8 mouse cellular contexts compared by ENCODE assay signal in the genomic region with DNA sequence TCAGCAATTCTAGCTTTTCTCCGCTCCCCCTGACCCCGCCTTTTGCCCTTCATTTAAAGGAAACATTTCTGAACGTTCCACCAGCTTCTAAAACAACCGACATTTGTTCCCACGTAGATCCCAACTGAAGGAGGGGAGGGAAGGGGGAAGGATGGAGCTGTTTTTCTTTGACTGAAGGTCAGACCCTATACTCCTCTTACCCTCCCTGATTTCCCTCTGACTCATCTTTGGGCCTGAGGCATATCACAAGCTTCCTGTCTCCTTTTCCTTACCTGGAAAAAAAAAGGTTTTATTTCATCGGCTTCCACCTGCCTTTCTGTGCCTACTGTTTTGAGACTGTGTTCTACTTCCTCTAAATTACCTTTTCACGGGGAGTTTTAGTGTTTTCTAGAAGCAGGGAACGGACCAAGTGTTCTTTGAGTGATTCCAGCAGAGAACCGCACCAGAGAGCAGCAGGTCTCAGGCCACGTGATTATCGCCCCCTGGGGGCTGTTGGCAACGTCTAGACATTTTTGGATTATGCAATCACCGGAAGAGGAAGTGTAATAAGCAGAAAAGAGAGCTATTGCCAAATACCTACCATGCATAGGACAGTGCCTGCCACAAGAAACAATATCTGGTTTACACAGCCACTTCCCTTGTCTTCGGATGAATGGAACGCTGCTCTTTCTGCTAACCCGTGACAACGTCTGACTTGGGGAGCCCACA.
A peak's percentile ranks its signal among the peaks of the same experiment; 100 is the strongest.
DNase-seq lines count a peak whose midpoint lies in the region; ATAC-seq and TF ChIP-seq lines count a peak whose summit lies in the region.

No protein-coding gene starts in this region.

- H3K9ac ChIP-seq in heart, embryonic 16.5 days (ENCODE audit: low read length), result no peak overlapping the region
- H3K9ac ChIP-seq in forebrain, embryonic 16.5 days (replicated peaks; ENCODE audit: low read depth, low read length), result no peak overlapping the region

- TF ChIP-seq POLR2A in testis, adult 2 months (IDR thresholded peaks at IDR 0.05; ENCODE audit: control insufficient read depth, low read depth, low read length), result no peak

- H3K9me3 ChIP-seq in heart, embryonic 16.5 days (replicated peaks; ENCODE audit: control insufficient read depth, low read length), result no peaks in the 10 kb centered on the region
- no peaks in the 10 kb centered on the region for H3K9me3 ChIP-seq in forebrain, embryonic 16.5 days (ENCODE audit: control insufficient read depth, low read length)

- H3K36me3 ChIP-seq in heart, embryonic 16.5 days (ENCODE audit: control insufficient read depth, insufficient read depth), result no peaks in the 10 kb centered on the region
- H3K36me3 ChIP-seq in testis, adult 2 months (ENCODE audit: control insufficient read depth, insufficient read depth, low read length), result no peaks in the 10 kb centered on the region
- H3K36me3 ChIP-seq in forebrain, embryonic 16.5 days (ENCODE audit: control insufficient read depth, insufficient read depth), result no peaks in the 10 kb centered on the region

- no peak overlapping the region for H3K27ac ChIP-seq in heart, embryonic 16.5 days (ENCODE audit: low read length)
- H3K27ac ChIP-seq in testis, adult 2 months (ENCODE audit: control insufficient read depth, insufficient read depth, low read depth, low read length), result peak overlapping the region; percentile 52
- H3K27ac ChIP-seq in forebrain, embryonic 16.5 days (ENCODE audit: low read length), result no peak overlapping the region

- 38% methylated on average over 17 of the region's 17 CpGs for WGBS in heart, embryonic 16.5 days
- WGBS in forebrain, embryonic 16.5 days, result 43% methylated on average over 17 of the region's 17 CpGs

- DNase-seq in 3T3-L1 (ENCODE audit: low read depth, low spot score), result peak; percentile 71
- DNase-seq in ES-CJ7 (ENCODE audit: low read depth, low spot score), result peak; percentile 17
- peak; percentile 79 for DNase-seq in cerebellum, adult 8-10 months
- peak; percentile 70 to 75 for DNase-seq in kidney, postnatal 36 days
- peak; percentile 52 for DNase-seq in mesoderm, embryonic 11.5 days (ENCODE audit: low read depth, low spot score)

- peak; percentile 78 for ATAC-seq in heart, embryonic 16.5 days (replicated peaks; ENCODE audit: extremely low read depth, insufficient read depth, low FRiP score)
- ATAC-seq in forebrain, embryonic 16.5 days, result no peak

- H3K4me2 ChIP-seq in heart, embryonic 16.5 days (ENCODE audit: low read depth, low read length), result peak overlapping the region; percentile 52
- no peak overlapping the region for H3K4me2 ChIP-seq in forebrain, embryonic 16.5 days (ENCODE audit: low read length)

- no peaks in the 10 kb centered on the region for H3K27me3 ChIP-seq in heart, embryonic 16.5 days (ENCODE audit: control insufficient read depth, insufficient read depth, low read length)
- H3K27me3 ChIP-seq in testis, adult 2 months (ENCODE audit: control insufficient read depth, insufficient read depth, low read length), result no peaks in the 10 kb centered on the region
- H3K27me3 ChIP-seq in forebrain, embryonic 16.5 days (replicated peaks; ENCODE audit: control insufficient read depth, insufficient read depth, low read length), result no peaks in the 10 kb centered on the region

- TF ChIP-seq CTCF in testis, adult 2 months (IDR thresholded peaks at IDR 0.05; ENCODE audit: control insufficient read depth, insufficient read depth, insufficient replicate concordance, low read depth, low read length), result no peak

- H3K4me1 ChIP-seq in heart, embryonic 16.5 days (ENCODE audit: control insufficient read depth, insufficient read depth, low read length), result peaks cover 7% of the 10 kb centered on the region
- H3K4me1 ChIP-seq in testis, adult 2 months (ENCODE audit: control insufficient read depth, insufficient read depth, low read length), result peaks cover 22% of the 10 kb centered on the region
- H3K4me1 ChIP-seq in forebrain, embryonic 16.5 days (replicated peaks; ENCODE audit: control insufficient read depth, insufficient read depth, low read length), result peaks cover 15% of the 10 kb centered on the region

- no peak overlapping the region; the same call in 1 of the 2 replicates for H3K4me3 ChIP-seq in heart, embryonic 16.5 days (ENCODE audit: low read length)
- peak overlapping the region; percentile 15; the same call in 1 of the 2 replicates for H3K4me3 ChIP-seq in testis, adult 2 months (ENCODE audit: control insufficient read depth, low read depth, low read length)
- H3K4me3 ChIP-seq in forebrain, embryonic 16.5 days (replicated peaks; ENCODE audit: low read length), result no peak overlapping the region

Comparison
In these comparisons a context has a peak if more than half of its experiments do, and no peak if none do; other contexts are left out.
1. DNase-seq: peak in every context shown above with its lines; median percentile 79 in cerebellum, adult 8-10 months; 72 in kidney, postnatal 36 days; 71 in 3T3-L1; 52 in mesoderm, embryonic 11.5 days; 17 in ES-CJ7.